Mouse (Mus musculus) lung, postnatal 0 days (tissue): ENCODE data around the gene Clec12a.

Experiments
- CTCF ChIP-seq: IDR thresholded peaks from 2 replicates; pipeline ENCODE4 v1.5.1; 2016; ENCODE audit warnings: antibody characterized with exemption, mild to moderate bottlenecking
- EP300 ChIP-seq: IDR thresholded peaks from 2 replicates; pipeline ENCODE4 v1.6.1; 2016; ENCODE audit warnings: antibody characterized with exemption, mild to moderate bottlenecking, control low read depth

DNA sequence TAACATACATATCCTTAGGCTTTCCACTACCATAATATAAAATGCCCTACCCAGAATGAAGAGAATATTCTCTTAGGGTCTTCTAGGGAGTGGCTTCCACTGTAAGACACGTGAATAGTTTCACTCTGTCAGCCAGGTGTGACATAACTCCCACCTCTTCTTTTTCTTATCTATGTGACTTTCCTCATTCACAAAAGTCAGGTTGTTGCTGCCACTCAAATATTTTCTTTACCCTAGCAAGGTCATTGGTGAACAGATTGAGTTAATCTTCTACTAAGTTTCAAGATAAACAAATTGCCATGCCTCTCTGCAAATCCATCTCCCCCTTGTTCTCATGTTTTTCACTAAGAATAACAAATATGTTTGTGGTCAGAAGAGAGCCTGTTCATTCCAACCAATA is 39.2 kb downstream of the Clec12a start:
- TF ChIP-seq CTCF (no peak), EP300 (no peak)
